Mouse (Mus musculus): ENCODE results near the gene Fam131a. TPM values are rescaled to one million over a fixed set of nuclear protein-coding genes. Genes with fewer than 3 reads are reported as not detected.

The Fam131a gene
- polyA plus RNA-seq, 1 experiment from 2014 or later = 2.9 TPM

GRCm38 (mm10) chr16:20724338-20724748 is 31.3 kb downstream of the Fam131a start:
- peak; percentile 80 for DNase-seq (ENCODE audit: low spot score)
- peaks cover 12% of the 10 kb centered on the region for H3K4me1 ChIP-seq
- no peaks in the 10 kb centered on the region for H3K9me3 ChIP-seq
- H3K36me3 ChIP-seq (replicated peaks) = peaks cover 34% of the 10 kb centered on the region
- no peak overlapping the region for H3K27ac ChIP-seq (replicated peaks)
- 34% methylated on average over 5 of the region's 5 CpGs for WGBS
- no peak overlapping the region for H3K4me3 ChIP-seq
- no peaks in the 10 kb centered on the region for H3K27me3 ChIP-seq (replicated peaks; ENCODE audit: low read depth, poor library complexity, severe bottlenecking)

- WGBS = 80% methylated on average over 7 of the region's 7 CpGs
- Histone ChIP-seq H3K27ac (replicated peaks) (no peak overlapping the region), H3K27me3 (replicated peaks; ENCODE audit: low read depth, poor library complexity, severe bottlenecking) (peaks cover 9% of the 10 kb centered on the region; the same call in 1 of the 2 replicates), H3K36me3 (replicated peaks) (peaks cover 24% of the 10 kb centered on the region), H3K4me3 (no peak overlapping the region), H3K4me1 (peaks cover 20% of the 10 kb centered on the region), H3K9me3 (no peaks in the 10 kb centered on the region)
- DNase-seq (ENCODE audit: low spot score) = no peak
These were observed 32.3 kb downstream of the Fam131a start for GRCm38 (mm10) chr16:20725321-20725720.

DNA sequence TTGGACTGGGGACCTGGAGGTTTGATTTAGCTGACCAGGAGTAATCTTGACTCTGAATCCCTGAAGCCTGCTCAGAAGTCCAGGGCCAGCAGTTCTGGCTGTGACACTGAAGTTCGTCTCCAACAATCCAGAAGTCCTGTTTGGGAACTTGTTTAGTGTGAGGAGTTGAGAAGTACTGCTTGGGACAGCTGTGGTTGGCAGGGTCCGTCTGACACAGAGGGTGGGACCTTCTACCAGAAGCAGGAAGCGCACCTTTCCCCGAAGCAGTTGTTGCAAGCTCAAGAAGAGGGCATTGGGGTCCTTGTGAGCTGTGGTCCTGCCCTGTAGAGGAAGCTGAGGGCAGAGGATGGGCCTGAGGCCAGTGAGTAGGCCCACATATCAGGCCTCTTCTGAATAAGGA is 32.7 kb downstream of the Fam131a start:
- 84% methylated on average over 4 of the region's 4 CpGs for WGBS
- Histone ChIP-seq H3K27ac (replicated peaks) (no peak overlapping the region), H3K4me3 (no peak overlapping the region), H3K36me3 (replicated peaks) (peaks cover 20% of the 10 kb centered on the region), H3K9me3 (no peaks in the 10 kb centered on the region), H3K4me1 (peaks cover 24% of the 10 kb centered on the region), H3K27me3 (replicated peaks; ENCODE audit: low read depth, poor library complexity, severe bottlenecking) (peaks cover 13% of the 10 kb centered on the region)
- DNase-seq (ENCODE audit: low spot score) = no peak

GRCm38 (mm10) chr16:20726384-20726783 is 33.3 kb downstream of the Fam131a start:
- DNase-seq (ENCODE audit: low spot score) = no peak

GRCm38 (mm10) chr16:20730293-20730711 is 37.3 kb downstream of the Fam131a start:
- H3K27me3 ChIP-seq (replicated peaks; ENCODE audit: low read depth, poor library complexity, severe bottlenecking) = peaks cover 48% of the 10 kb centered on the region
- H3K36me3 ChIP-seq (replicated peaks) = no peaks in the 10 kb centered on the region
- H3K4me3 ChIP-seq = peak overlapping the region; percentile 9; the same call in 1 of the 2 replicates
- H3K27ac ChIP-seq (replicated peaks) = no peak overlapping the region; the same call in 1 of the 2 replicates
- no peak for DNase-seq (ENCODE audit: low spot score)
- WGBS = 35% methylated on average over 5 of the region's 5 CpGs
- no peaks in the 10 kb centered on the region for H3K9me3 ChIP-seq
- peaks cover 41% of the 10 kb centered on the region for H3K4me1 ChIP-seq

More at GRCm38 (mm10) chr16:20726384-20726783, 33.3 kb downstream of the Fam131a start:
- Histone ChIP-seq H3K27ac (replicated peaks) (no peak overlapping the region), H3K9me3 (no peaks in the 10 kb centered on the region), H3K4me3 (no peak overlapping the region), H3K4me1 (peaks cover 24% of the 10 kb centered on the region), H3K36me3 (replicated peaks) (peaks cover 14% of the 10 kb centered on the region), H3K27me3 (replicated peaks; ENCODE audit: low read depth, poor library complexity, severe bottlenecking) (peaks cover 14% of the 10 kb centered on the region)
- 87% methylated on average over 1 of the region's 1 CpGs for WGBS

GRCm38 (mm10) chr16:20731688-20732087 is 38.6 kb downstream of the Fam131a start:
- Histone ChIP-seq H3K4me3 (peak overlapping the region; percentile 76; the same call in 1 of the 2 replicates), H3K36me3 (replicated peaks) (no peaks in the 10 kb centered on the region), H3K4me1 (peaks cover 41% of the 10 kb centered on the region), H3K9me3 (no peaks in the 10 kb centered on the region), H3K27me3 (replicated peaks; ENCODE audit: low read depth, poor library complexity, severe bottlenecking) (peaks cover 62% of the 10 kb centered on the region), H3K27ac (replicated peaks) (peak overlapping the region; percentile 91; the same call in 1 of the 2 replicates)
- no peak for DNase-seq (ENCODE audit: low spot score)
- 69% methylated on average over 5 of the region's 5 CpGs for WGBS

- peaks cover 69% of the 10 kb centered on the region for H3K27me3 ChIP-seq (replicated peaks; ENCODE audit: low read depth, poor library complexity, severe bottlenecking)
- no peaks in the 10 kb centered on the region for H3K36me3 ChIP-seq (replicated peaks)
- H3K4me3 ChIP-seq = peak overlapping the region; percentile 76
- H3K9me3 ChIP-seq = no peaks in the 10 kb centered on the region
- DNase-seq (ENCODE audit: low spot score) = peak; percentile 76
- peak overlapping the region; percentile 91 for H3K27ac ChIP-seq (replicated peaks)
- WGBS = under 1% methylated on average over 30 of the region's 30 CpGs
- H3K4me1 ChIP-seq = peaks cover 41% of the 10 kb centered on the region
These were observed 39.3 kb downstream of the Fam131a start for GRCm38 (mm10) chr16:20732251-20732924.

DNA sequence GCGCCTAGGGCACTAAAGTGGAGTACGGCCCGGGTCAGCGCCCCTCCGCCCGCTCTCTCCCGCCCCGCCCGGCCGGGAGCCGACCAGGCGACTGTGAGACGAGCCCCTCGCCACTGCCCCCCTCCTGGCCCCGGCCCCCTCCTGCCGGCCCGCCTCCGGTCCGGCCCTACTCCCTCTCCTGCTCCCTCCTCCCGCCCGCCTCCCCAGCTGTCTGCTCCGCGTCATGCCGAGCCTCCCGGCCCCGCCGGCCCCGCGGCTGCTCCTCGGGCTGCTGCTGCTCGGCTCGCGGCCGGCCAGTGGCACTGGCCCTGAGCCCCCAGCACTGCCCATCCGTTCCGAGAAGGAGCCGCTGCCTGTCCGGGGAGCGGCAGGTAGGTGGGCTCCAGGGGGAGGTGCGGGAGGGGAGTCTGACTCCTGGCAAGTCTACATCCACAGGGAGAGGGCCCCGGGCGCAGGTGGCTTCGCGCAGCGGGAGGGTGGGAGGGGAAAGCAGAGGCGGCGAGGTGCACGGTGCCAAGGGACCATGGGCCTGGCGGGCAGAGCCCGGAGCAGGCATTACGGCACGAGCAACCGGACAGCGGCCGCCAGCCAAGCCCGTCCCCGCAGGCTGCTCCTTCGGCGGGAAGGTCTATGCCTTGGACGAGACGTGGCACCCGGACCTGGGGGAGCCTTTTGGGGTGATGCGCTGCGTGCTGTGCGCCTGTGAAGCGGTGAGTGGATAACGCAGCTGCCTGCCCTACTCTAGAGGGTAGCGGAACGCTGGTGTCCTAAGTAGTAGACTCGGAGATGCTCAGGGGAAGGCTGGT is 40.1 kb downstream of the Fam131a start, which contains the start of gene Chrd:
Chrd (plus strand) TSS at position 203 of the 806 bp plus-strand sequence.
- Histone ChIP-seq H3K27ac (replicated peaks) (peak within 1 kb of the TSS; percentile 91), H3K4me1 (peaks cover 41% of the 10 kb centered on the region), H3K4me3 (peak within 1 kb of the TSS; percentile 76), H3K9me3 (no peaks in the 10 kb centered on the region), H3K36me3 (replicated peaks) (no peaks in the 10 kb centered on the region), H3K27me3 (replicated peaks; ENCODE audit: low read depth, poor library complexity, severe bottlenecking) (peaks cover 74% of the 10 kb centered on the region)
- under 1% methylated on average over 69 of the region's 70 CpGs for WGBS
- peak; percentile 86 for DNase-seq (ENCODE audit: low spot score)

DNA sequence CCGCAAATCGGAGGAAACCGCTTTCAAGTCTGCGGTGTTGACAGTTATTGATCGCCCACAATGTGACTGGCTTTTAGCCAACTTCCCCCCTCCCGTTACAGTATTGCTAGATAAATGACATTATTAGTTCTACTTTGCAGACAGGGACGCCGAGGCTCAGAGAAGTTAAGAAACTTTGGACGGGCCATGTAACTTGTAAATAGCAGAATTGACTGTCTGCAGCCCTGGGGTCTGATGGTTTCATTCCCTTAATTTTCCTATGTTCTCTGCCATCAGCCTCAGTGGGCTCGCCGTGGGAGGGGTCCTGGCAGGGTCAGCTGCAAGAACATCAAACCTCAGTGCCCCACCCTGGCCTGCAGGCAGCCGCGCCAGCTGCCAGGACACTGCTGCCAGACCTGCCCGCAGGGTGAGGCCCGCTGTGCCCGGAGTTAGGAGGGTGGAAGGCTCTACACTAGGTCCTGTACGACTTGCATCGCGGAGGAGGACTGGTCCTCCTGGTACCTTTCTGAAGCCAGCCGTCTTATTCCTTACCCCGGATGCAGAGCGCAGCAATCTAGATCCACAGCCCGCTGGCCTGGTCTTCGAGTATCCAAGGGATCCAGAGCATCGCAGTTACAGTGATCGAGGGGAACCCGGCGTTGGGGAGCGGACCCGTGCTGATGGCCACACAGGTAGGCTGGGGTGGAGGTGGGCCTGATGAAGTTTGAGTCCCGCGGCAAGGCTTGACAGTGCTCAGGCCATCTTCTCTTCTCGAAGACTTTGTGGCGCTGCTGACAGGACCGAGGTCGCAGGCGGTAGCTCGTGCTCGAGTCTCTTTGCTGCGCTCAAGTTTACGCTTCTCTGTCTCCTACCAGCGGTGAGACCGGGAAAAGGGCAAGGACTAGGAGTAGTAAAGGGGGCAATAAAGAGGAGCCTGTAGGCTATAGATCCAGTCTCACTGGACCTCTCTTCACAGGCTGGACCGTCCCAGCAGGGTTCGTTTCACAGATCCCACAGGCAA is 41.0 kb downstream of the Fam131a start, which contains the start of gene Thpo:
Thpo (minus strand) TSS at position 781 of the 1,000 bp plus-strand sequence.
- H3K4me3 ChIP-seq = peak within 1 kb of the TSS; percentile 76
- peaks cover 80% of the 10 kb centered on the region for H3K27me3 ChIP-seq (replicated peaks; ENCODE audit: low read depth, poor library complexity, severe bottlenecking)
- peak within 1 kb of the TSS; percentile 91 for H3K27ac ChIP-seq (replicated peaks)
- peak; percentile 44 for DNase-seq (ENCODE audit: low spot score)
- H3K9me3 ChIP-seq = no peaks in the 10 kb centered on the region
- H3K36me3 ChIP-seq (replicated peaks) = no peaks in the 10 kb centered on the region
- WGBS = 2% methylated on average over 45 of the region's 45 CpGs
- peaks cover 41% of the 10 kb centered on the region for H3K4me1 ChIP-seq

DNA sequence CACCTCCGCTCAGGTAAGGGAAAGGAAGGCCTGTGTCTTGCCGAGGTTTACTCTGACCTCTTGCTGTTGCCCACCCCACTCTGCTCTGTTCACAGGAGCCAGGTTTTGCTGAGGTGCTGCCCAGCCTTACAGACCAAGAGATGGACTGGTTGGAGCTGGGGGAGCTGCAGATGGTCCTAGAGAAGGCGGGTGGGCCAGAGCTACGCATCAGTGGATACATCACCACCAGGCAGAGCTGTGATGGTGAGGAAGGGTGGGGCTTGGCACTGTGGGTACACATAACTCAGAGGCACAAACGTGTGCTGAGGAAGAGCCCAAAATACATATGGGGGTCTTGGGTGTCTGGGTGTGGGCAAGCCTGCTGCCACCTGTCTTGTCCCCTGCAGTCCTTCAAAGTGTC is 42.6 kb downstream of the Fam131a start:
- no peaks in the 10 kb centered on the region for H3K36me3 ChIP-seq (replicated peaks)
- peaks cover 68% of the 10 kb centered on the region for H3K27me3 ChIP-seq (replicated peaks; ENCODE audit: low read depth, poor library complexity, severe bottlenecking)
- peaks cover 29% of the 10 kb centered on the region for H3K4me1 ChIP-seq
- no peaks in the 10 kb centered on the region for H3K9me3 ChIP-seq
- no peak overlapping the region for H3K27ac ChIP-seq (replicated peaks)
- no peak overlapping the region for H3K4me3 ChIP-seq
- DNase-seq (ENCODE audit: low spot score) = no peak
- 80% methylated on average over 5 of the region's 5 CpGs for WGBS

GRCm38 (mm10) chr16:20736168-20736567 is 43.1 kb downstream of the Fam131a start:
- Histone ChIP-seq H3K9me3 (no peaks in the 10 kb centered on the region), H3K4me1 (peaks cover 29% of the 10 kb centered on the region), H3K4me3 (no peak overlapping the region), H3K27me3 (replicated peaks; ENCODE audit: low read depth, poor library complexity, severe bottlenecking) (peaks cover 67% of the 10 kb centered on the region), H3K36me3 (replicated peaks) (no peaks in the 10 kb centered on the region), H3K27ac (replicated peaks) (no peak overlapping the region)
- DNase-seq (ENCODE audit: low spot score) = no peak
- 87% methylated on average over 7 of the region's 7 CpGs for WGBS

- no peak overlapping the region for H3K4me3 ChIP-seq
- no peaks in the 10 kb centered on the region for H3K9me3 ChIP-seq
- WGBS = 81% methylated on average over 5 of the region's 5 CpGs
- peaks cover 62% of the 10 kb centered on the region for H3K27me3 ChIP-seq (replicated peaks; ENCODE audit: low read depth, poor library complexity, severe bottlenecking)
- no peak for DNase-seq (ENCODE audit: low spot score)
- H3K36me3 ChIP-seq (replicated peaks) = no peaks in the 10 kb centered on the region
- H3K27ac ChIP-seq (replicated peaks) = no peak overlapping the region
- H3K4me1 ChIP-seq = peaks cover 26% of the 10 kb centered on the region
These were observed 43.8 kb downstream of the Fam131a start for GRCm38 (mm10) chr16:20736823-20737222.
